Mouse (Mus musculus): ENCODE data around the gene Tmem30b. TPM values are rescaled to one million over a fixed set of nuclear protein-coding genes. Genes with fewer than 3 reads are reported as not detected.
"Not testable (repeated sequence)": the region's sequence is repeated elsewhere in the genome, so short reads cannot be mapped to it uniquely, and the experiment has no call there.

The Tmem30b gene
- polyA plus RNA-seq, 1 experiment from 2014 or later = 0.45 TPM

DNA sequence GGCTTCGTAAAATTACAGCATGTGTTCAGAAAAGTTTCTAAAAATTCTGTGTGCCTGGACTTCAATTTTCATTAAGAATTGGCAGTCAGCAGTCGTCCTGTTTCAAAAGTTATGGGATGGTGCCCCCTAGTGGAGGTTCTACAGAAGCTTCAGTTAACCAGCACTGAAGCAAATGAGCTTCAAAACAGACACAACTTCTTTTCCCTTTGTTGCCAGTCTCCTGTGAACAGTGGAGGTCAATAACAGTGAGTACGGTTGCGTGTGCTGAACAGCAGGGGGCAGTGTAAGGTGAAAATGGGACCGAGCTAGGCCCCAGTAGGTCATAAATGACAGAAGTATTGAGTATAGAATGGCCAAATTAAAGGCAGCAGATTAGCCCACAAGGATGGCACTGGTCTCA lies 8.0 kb upstream of the Tmem30b start:
- no peaks in the 10 kb centered on the region for H3K9me3 ChIP-seq
- H3K27ac ChIP-seq (replicated peaks) = no peak overlapping the region
- no peaks in the 10 kb centered on the region for H3K4me1 ChIP-seq (replicated peaks)
- H3K36me3 ChIP-seq = no peaks in the 10 kb centered on the region
- H3K4me3 ChIP-seq = no peak overlapping the region
- no peak overlapping the region for H3K9ac ChIP-seq
- peaks cover 31% of the 10 kb centered on the region for H3K27me3 ChIP-seq
- 3% methylated on average over 5 of the region's 5 CpGs for WGBS
- H3K4me2 ChIP-seq = no peak overlapping the region
- peak; percentile 61; the same call in 1 of the 2 replicates for ATAC-seq (ENCODE audit: low read depth)

DNA sequence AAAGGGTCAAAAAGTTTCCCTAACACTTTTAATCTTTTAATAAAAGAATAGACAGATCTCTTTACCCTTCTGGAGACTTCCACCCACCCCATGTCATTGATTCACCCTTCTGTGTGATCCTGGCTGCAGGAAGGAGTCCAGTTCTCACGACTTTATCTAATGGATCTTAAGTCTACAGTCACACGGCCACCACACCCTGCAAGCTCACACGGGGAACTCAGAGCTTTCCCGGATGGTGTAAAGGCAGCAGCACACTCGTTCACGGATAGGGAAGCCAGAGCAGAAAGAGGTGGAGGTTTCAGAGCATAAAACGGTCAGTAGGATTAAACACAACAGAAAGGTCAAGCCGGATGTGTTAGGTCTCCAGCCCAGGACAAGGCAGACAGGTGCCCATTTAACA lies 2.1 kb upstream of the Tmem30b start:
- 78% methylated on average over 8 of the region's 8 CpGs for WGBS
- Histone ChIP-seq H3K9me3 (no peaks in the 10 kb centered on the region), H3K27me3 (peaks cover 88% of the 10 kb centered on the region), H3K27ac (replicated peaks) (no peak overlapping the region), H3K4me3 (no peak overlapping the region), H3K9ac (no peak overlapping the region), H3K4me2 (no peak overlapping the region), H3K4me1 (replicated peaks) (peaks cover 14% of the 10 kb centered on the region), H3K36me3 (no peaks in the 10 kb centered on the region)
- ATAC-seq (ENCODE audit: low read depth) = no peak

DNA sequence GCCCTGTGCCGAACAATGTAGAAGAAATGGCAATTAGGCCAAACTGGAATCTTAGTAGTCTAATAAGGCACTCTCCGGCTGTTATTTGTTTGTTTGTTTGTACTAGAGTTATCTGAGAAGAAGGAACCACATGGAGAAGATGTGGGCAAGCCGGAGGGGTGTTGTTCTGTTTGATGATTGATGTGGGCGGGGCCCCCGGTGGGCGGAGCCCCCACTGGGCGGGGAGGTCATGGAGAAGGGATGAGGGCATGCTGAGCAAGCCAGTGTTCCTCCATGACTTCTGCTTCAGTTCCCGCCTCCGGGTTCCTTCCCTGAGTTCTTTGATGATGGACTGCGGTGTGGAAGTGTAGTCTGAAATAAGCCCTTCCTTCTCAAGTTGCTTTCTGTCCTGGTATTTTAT lies 1.5 kb upstream of the Tmem30b start:
- Histone ChIP-seq H3K27me3 (peaks cover 88% of the 10 kb centered on the region), H3K4me3 (no peak overlapping the region), H3K4me2 (no peak overlapping the region), H3K27ac (replicated peaks) (no peak overlapping the region), H3K9me3 (no peaks in the 10 kb centered on the region), H3K36me3 (no peaks in the 10 kb centered on the region), H3K4me1 (replicated peaks) (peaks cover 14% of the 10 kb centered on the region), H3K9ac (no peak overlapping the region)
- no peak for ATAC-seq (ENCODE audit: low read depth)
- 36% methylated on average over 10 of the region's 10 CpGs for WGBS

DNA sequence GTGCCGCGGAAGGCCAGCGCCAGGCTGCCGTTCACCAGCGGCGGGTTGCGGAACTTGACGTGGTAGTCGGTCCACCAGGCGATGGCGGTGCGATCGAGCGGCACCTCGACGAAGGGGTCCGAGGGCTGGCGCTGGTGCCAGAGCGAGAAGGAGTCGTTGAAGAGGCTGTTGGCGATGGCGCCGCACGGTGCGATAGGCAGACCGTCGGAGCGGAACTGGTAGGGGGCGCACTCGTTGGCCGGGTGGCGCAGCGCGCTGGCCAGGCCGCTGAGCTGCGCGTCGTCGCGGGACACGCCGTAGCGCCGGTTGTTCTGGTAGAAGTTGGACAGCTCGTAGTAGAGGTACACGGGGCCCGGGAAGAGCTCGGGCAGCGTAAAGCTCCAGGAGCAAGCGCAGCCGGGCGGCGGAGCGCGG lies 513 bp downstream of the Tmem30b start:
- WGBS = 2% methylated on average over 55 of the region's 55 CpGs

DNA sequence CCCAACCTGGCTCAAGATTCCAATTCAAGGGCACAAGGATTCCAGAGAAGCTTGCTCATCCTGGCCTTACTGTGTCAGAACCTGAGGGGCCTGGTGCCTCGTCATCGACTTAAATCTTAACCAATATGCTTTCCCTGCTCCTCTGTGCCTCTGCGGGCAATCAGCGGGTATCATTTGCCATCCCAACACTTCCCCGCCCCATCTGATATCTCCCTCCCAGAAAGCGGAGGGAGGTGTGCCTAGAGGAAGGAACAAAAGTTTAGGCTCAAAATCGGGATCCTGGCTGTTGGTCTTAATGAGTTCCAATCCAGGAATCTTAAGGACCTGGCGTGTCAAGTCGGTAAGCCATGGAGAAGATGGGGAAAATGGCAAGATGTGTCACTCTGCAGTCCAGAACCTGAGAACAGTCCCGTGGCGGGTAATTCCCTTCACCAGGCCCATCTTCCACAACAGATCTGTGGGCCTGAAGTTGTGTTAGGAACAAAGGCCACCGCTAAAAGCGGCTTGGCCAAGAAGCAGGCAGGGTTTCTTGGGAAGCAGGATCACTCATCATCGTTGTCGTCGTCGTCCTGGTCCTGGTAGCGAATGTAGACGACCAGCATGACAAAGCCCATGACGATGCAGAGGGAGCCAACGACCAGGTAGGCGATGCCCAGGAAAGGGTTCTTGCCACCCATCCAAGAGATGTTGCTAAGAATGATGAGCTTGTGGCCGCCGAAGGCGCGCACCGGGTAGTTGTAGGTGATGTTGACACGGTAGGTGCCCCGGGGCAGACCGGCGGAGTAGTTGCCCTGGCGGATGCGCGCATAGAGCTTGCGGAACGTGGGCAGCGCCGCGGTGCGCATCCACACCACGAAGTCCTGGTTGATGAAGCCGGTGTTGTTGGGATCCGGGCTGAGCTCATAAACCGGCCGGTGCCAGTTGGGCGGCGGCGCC lies 1.2 kb downstream of the Tmem30b start:
- peak overlapping the region; percentile 58 for H3K4me2 ChIP-seq
- peak overlapping the region; percentile 39 for H3K4me3 ChIP-seq
- H3K27me3 ChIP-seq = peaks cover 94% of the 10 kb centered on the region
- H3K36me3 ChIP-seq = no peaks in the 10 kb centered on the region
- WGBS = 13% methylated on average over 48 of the region's 48 CpGs
- no peak overlapping the region for H3K27ac ChIP-seq (replicated peaks)
- H3K4me1 ChIP-seq (replicated peaks) = peaks cover 14% of the 10 kb centered on the region
- 0 out of 2 replicates have a peak, but pooled peaks have one; percentile 49 for ATAC-seq (ENCODE audit: low read depth)
- H3K9me3 ChIP-seq = no peaks in the 10 kb centered on the region
- H3K9ac ChIP-seq = 0 out of 2 replicates have a peak overlapping the region, but pooled peaks have one; percentile 31

More for the DNA sequence above, 513 bp downstream of the Tmem30b start:
- Histone ChIP-seq H3K27me3 (peaks cover 96% of the 10 kb centered on the region), H3K27ac (replicated peaks) (no peak overlapping the region), H3K4me1 (replicated peaks) (peaks cover 14% of the 10 kb centered on the region), H3K9ac (peak overlapping the region; percentile 31; the same call in 1 of the 2 replicates), H3K36me3 (no peaks in the 10 kb centered on the region), H3K9me3 (no peaks in the 10 kb centered on the region), H3K4me3 (peak overlapping the region; percentile 39), H3K4me2 (peak overlapping the region; percentile 58)
- peak; percentile 67; the same call in 1 of the 2 replicates for ATAC-seq (ENCODE audit: low read depth)

DNA sequence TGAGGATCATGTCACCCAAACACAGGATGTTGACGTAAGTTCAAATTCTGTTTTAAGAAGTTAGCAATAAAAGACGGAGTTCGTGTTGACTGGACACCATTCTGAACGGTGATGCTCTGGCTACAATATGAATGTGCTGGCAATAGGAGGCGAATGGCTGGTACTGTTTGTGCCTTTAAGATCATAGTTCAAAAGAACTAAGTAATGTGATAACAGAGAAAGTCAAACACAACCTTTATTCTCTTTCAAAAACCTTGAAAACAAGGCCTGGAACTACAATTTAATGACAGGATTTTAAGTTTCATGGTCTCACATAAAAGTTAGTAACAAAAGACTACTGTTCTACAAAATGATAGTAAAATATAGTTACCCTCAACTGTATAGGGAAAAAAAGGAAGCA lies 3.0 kb downstream of the Tmem30b start:
- H3K27ac ChIP-seq (replicated peaks) = no peak overlapping the region
- no peaks in the 10 kb centered on the region for H3K9me3 ChIP-seq
- 88% methylated on average over 5 of the region's 5 CpGs for whole genome bisulfite sequencing
- H3K27me3 ChIP-seq = peaks cover 80% of the 10 kb centered on the region
- no peak overlapping the region for H3K4me2 ChIP-seq
- H3K4me1 ChIP-seq (replicated peaks) = peaks cover 14% of the 10 kb centered on the region
- H3K4me3 ChIP-seq = no peak overlapping the region
- no peak for ATAC-seq (ENCODE audit: low read depth)
- no peak overlapping the region for H3K9ac ChIP-seq
- H3K36me3 ChIP-seq = no peaks in the 10 kb centered on the region

DNA sequence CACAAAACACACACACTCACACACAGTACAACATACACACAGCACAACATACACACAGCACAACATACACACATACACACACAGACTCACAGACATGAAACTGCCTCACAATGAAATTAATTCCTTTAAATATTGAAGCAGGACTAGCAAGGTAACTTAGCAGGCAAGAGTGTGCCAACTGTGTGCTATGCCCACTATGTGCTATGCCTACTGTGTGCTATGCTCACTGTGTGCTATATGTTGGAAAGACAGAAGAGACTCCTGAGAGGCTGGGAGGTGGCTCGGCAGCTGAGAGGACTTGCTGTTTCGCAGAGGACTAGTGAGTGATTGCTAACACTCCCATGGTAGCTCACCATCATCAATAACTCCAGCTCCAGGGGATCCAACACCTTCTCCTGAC lies 5.8 kb downstream of the Tmem30b start:
- no peak overlapping the region for H3K4me3 ChIP-seq
- no peaks in the 10 kb centered on the region for H3K9me3 ChIP-seq
- H3K36me3 ChIP-seq = no peaks in the 10 kb centered on the region
- no peak for ATAC-seq (ENCODE audit: low read depth)
- no peak overlapping the region for H3K4me2 ChIP-seq
- H3K27ac ChIP-seq (replicated peaks) = no peak overlapping the region
- H3K9ac ChIP-seq = no peak overlapping the region
- 89% methylated on average over 2 of the region's 2 CpGs for WGBS
- H3K4me1 ChIP-seq (replicated peaks) = peaks cover 2% of the 10 kb centered on the region
- peaks cover 55% of the 10 kb centered on the region for H3K27me3 ChIP-seq

DNA sequence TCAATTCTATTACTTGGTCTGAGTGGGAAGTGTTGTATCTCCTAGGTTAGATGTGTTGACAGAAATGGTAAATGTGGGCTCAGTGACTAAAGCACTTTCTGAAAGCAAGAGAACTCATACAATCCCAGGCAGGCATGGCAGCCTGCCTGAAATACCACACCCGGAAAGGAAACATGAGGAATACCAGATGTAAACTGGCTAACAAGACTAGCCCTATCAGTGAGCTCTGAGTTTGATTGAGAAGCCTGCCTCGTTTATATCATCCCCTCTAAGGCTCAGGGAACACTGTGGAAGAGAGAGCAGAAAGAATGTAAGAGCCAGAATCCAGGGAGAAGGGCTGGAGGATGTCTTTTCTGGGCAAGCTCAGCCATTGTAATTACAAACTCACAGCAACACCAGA lies 7.0 kb downstream of the Tmem30b start:
- ATAC-seq (ENCODE audit: low read depth) = no peak
- Histone ChIP-seq H3K4me3 (no peak overlapping the region), H3K27me3 (peaks cover 44% of the 10 kb centered on the region), H3K4me1 (replicated peaks) (no peaks in the 10 kb centered on the region), H3K27ac (replicated peaks) (no peak overlapping the region), H3K9ac (no peak overlapping the region), H3K36me3 (no peaks in the 10 kb centered on the region), H3K9me3 (no peaks in the 10 kb centered on the region), H3K4me2 (no peak overlapping the region)
- WGBS = 48% methylated on average over 2 of the region's 2 CpGs

DNA sequence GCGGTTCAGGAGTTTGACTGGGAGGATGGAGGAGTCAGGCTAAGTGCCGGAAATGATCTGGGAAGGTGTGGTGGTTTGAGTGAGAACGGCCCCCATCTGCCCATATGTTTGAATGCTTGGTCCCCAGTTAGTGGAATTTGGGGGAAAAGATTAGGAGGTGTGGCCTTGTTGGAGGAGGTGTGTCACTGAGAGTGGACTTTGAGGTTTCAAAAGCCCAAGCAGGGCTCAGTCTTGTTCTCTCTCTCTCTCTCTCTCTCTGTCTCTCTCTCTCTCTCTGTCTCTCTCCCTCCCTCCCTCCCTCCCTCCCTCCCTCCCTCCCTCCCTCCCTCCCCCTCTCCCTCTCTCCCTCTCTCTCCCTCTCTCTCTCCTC lies 8.1 kb downstream of the Tmem30b start:
- WGBS = 51% methylated on average over 3 of the region's 3 CpGs
- not testable (repeated sequence) for H3K36me3 ChIP-seq; H3K4me1 ChIP-seq (replicated peaks); H3K4me3 ChIP-seq; H3K9ac ChIP-seq; ATAC-seq (ENCODE audit: low read depth); H3K9me3 ChIP-seq; H3K27ac ChIP-seq (replicated peaks)
- Histone ChIP-seq H3K4me2 (peak overlapping the region; percentile 11; the same call in 1 of the 2 replicates), H3K27me3 (peaks cover 35% of the 10 kb centered on the region)

DNA sequence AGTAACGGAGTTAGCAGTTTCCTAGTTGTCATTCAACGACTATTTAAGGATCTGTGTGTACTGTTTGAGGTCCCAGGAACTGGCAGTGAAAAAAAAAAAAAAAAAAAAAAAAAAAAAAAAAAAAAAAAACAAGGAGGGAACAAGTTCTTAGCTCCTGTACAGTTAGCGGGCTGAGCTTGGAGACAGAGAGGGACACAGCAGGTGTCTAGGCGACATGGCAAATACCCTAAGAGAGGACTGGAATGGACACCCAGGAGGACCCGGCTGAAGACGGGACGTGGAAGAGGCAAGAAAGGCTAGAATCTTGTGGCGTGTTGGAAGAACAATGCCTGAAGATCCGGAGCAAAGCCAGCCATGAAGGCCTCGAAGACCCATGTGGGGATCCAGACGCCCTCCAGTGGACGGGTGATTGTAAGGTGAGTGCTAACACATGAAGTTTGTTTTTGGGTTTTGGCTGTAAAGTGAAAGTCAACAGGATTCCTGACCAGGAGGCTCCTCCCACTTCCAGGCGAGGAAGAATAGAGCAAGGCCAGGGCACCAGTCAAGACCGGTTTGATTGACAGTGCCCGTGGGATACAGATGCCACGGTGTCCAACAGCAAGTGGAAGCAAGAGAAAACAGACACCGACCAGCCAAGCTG lies 8.6 kb downstream of the Tmem30b start:
- H3K4me3 ChIP-seq = no peak overlapping the region

DNA sequence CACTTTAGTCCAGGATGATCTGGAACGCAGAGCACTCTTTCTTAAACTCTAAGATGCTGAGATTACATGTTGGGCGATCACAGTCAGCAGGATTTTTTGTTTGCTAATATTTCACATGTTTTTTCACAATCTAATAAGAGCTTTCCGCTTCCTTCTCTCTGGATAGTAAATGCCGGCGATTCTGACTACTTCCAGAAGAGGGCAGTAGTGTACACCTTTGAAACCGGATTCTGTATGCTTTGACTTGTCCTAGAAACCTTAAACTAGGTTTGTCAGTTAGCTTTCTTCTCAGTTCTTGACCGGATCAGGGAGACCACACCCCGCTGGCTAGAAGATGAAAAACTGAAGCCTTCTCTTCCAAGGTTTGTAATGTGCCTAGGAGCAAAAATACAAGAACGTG lies 11.6 kb downstream of the Tmem30b start:
- WGBS = 14% methylated on average over 9 of the region's 9 CpGs
- peaks cover 8% of the 10 kb centered on the region for H3K27me3 ChIP-seq
- no peaks in the 10 kb centered on the region for H3K4me1 ChIP-seq (replicated peaks)
- H3K4me2 ChIP-seq = no peak overlapping the region
- no peaks in the 10 kb centered on the region for H3K36me3 ChIP-seq
- ATAC-seq (ENCODE audit: low read depth) = no peak
- no peaks in the 10 kb centered on the region for H3K9me3 ChIP-seq
- no peak overlapping the region for H3K4me3 ChIP-seq
- no peak overlapping the region for H3K9ac ChIP-seq
- H3K27ac ChIP-seq (replicated peaks) = no peak overlapping the region

More for the DNA sequence above, 8.6 kb downstream of the Tmem30b start:
- H3K9me3 ChIP-seq = no peaks in the 10 kb centered on the region
- ATAC-seq (ENCODE audit: low read depth) = no peak
- no peak overlapping the region for H3K9ac ChIP-seq
- 34% methylated on average over 17 of the region's 17 CpGs for WGBS
- H3K27ac ChIP-seq (replicated peaks) = no peak overlapping the region
- no peaks in the 10 kb centered on the region for H3K36me3 ChIP-seq
- peak overlapping the region; percentile 11; the same call in 1 of the 2 replicates for H3K4me2 ChIP-seq
- peaks cover 30% of the 10 kb centered on the region for H3K27me3 ChIP-seq
- no peaks in the 10 kb centered on the region for H3K4me1 ChIP-seq (replicated peaks)

DNA sequence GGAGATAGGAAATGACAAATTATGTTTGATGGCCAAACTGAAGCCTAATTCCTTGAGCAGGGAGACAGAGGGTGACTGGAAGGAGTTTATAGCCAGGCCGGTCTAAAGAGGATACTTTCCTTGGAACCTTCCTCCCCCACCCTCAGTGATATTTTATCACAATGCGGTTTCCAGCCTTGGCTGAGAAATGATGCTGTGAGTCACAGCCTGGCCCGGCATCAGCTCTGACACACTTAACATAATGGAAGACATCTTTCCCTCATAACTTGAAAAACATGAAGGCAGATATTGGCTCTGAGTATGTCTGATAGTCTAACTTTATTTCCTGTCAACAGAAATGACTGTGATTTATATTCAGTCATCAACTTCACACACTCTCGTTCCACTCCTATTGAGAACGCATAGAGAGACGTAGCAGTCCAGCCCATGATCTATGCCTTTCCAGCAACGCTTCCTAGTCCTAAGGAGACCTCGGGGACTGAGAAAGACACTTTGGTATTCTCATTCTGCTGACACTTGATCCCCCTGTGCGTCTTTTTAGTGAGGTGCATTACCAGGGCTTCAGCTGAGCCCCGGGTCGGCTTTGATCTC lies 14.2 kb downstream of the Tmem30b start:
- 58% methylated on average over 11 of the region's 11 CpGs for WGBS
- no peaks in the 10 kb centered on the region for H3K4me1 ChIP-seq (replicated peaks)
- peaks cover 5% of the 10 kb centered on the region; the same call in 1 of the 2 replicates for H3K27me3 ChIP-seq
- no peaks in the 10 kb centered on the region for H3K9me3 ChIP-seq
- H3K9ac ChIP-seq = no peak overlapping the region
- H3K36me3 ChIP-seq = no peaks in the 10 kb centered on the region
- H3K4me3 ChIP-seq = no peak overlapping the region
- H3K27ac ChIP-seq (replicated peaks) = no peak overlapping the region
- no peak overlapping the region for H3K4me2 ChIP-seq
- no peak for ATAC-seq (ENCODE audit: low read depth)

All from neural tube, embryonic 13.5 days (tissue).